Comparison of ENCODE assay signal across 8 mouse cellular contexts in genomic region chr5:31614339-31615025, GRCm38 (mm10). TPM values are rescaled to one million over a fixed set of nuclear protein-coding genes. Genes with fewer than 3 reads are reported as not detected.
A peak's percentile ranks its signal among the peaks of the same experiment; 100 is the strongest.
DNase-seq lines count a peak whose midpoint lies in the region; ATAC-seq and TF ChIP-seq lines count a peak whose summit lies in the region.

No protein-coding gene starts in this region.

- H3K4me3 ChIP-seq in heart, postnatal 0 days (ENCODE audit: low read depth, low read length): peak overlapping the region; percentile 80
- peak overlapping the region; percentile 89 for H3K4me3 ChIP-seq in intestine, embryonic 15.5 days (replicated peaks)
- peak overlapping the region; percentile 84 for H3K4me3 ChIP-seq in midbrain, embryonic 13.5 days (replicated peaks)

- peak overlapping the region; percentile 93 for H3K27ac ChIP-seq in heart, postnatal 0 days (ENCODE audit: low read depth)
- H3K27ac ChIP-seq in intestine, embryonic 15.5 days: peak overlapping the region; percentile 94
- peak overlapping the region; percentile 88 for H3K27ac ChIP-seq in midbrain, embryonic 13.5 days

- H3K36me3 ChIP-seq in heart, postnatal 0 days (replicated peaks; ENCODE audit: control insufficient read depth, insufficient read depth, low read length): peaks cover 35% of the 10 kb centered on the region
- peaks cover 4% of the 10 kb centered on the region for H3K36me3 ChIP-seq in intestine, embryonic 15.5 days
- peaks cover 28% of the 10 kb centered on the region for H3K36me3 ChIP-seq in midbrain, embryonic 13.5 days

- no peak for TF ChIP-seq CTCF in heart, postnatal 0 days (IDR thresholded peaks at IDR 0.05; ENCODE audit: low read depth)

- ATAC-seq in heart, postnatal 0 days (ENCODE audit: insufficient read depth, low read depth): no peak
- no peak for ATAC-seq in intestine, embryonic 15.5 days
- no peak for ATAC-seq in midbrain, embryonic 13.5 days

- peak overlapping the region; percentile 60 for H3K4me2 ChIP-seq in heart, postnatal 0 days (ENCODE audit: low read depth, low read length)
- H3K4me2 ChIP-seq in intestine, embryonic 15.5 days (replicated peaks): peak overlapping the region; percentile 52
- peak overlapping the region; percentile 69 for H3K4me2 ChIP-seq in midbrain, embryonic 13.5 days (replicated peaks)

- H3K9ac ChIP-seq in heart, postnatal 0 days (replicated peaks; ENCODE audit: low read depth, low read length): peak overlapping the region; percentile 70
- H3K9ac ChIP-seq in intestine, embryonic 15.5 days: peak overlapping the region; percentile 82
- peak overlapping the region; percentile 78 for H3K9ac ChIP-seq in midbrain, embryonic 13.5 days (replicated peaks)

- no peaks in the 10 kb centered on the region for H3K27me3 ChIP-seq in heart, postnatal 0 days (ENCODE audit: control insufficient read depth, insufficient read depth, low read length)
- no peaks in the 10 kb centered on the region for H3K27me3 ChIP-seq in intestine, embryonic 15.5 days (replicated peaks)
- no peaks in the 10 kb centered on the region for H3K27me3 ChIP-seq in midbrain, embryonic 13.5 days

- no peak for DNase-seq in heart, postnatal 0 days (ENCODE audit: low spot score)
- no peak for DNase-seq in heart, adult 9 months (ENCODE audit: low spot score in 2 of 2)
- peak; percentile 13 for DNase-seq in c-Kit-positive CD71-positive TER-119-positive erythroid progenitor cells, embryonic 14.5 days (ENCODE audit: low spot score)
- no peak for DNase-seq in frontal cortex, postnatal 25 days (ENCODE audit: low spot score in 2 of 2)
- no peak for DNase-seq in frontal cortex, postnatal 10 days (ENCODE audit: low spot score in 2 of 2)
- no peak for DNase-seq in right cerebral cortex, adult 18-20 months

- peaks cover 12% of the 10 kb centered on the region for H3K4me1 ChIP-seq in heart, postnatal 0 days (ENCODE audit: control insufficient read depth, insufficient read depth)
- H3K4me1 ChIP-seq in intestine, embryonic 15.5 days (replicated peaks): peaks cover 12% of the 10 kb centered on the region
- peaks cover 17% of the 10 kb centered on the region for H3K4me1 ChIP-seq in midbrain, embryonic 13.5 days (replicated peaks)

- no peak for TF ChIP-seq EP300 in heart, postnatal 0 days (IDR thresholded peaks at IDR 0.05; ENCODE audit: low read depth)

- WGBS in heart, postnatal 0 days: 51% methylated on average over 6 of the region's 6 CpGs
- 53% methylated on average over 6 of the region's 6 CpGs for WGBS in intestine, embryonic 15.5 days
- 45% methylated on average over 6 of the region's 6 CpGs for WGBS in midbrain, embryonic 13.5 days

- H3K9me3 ChIP-seq in heart, postnatal 0 days (replicated peaks; ENCODE audit: control insufficient read depth, low read length): no peaks in the 10 kb centered on the region
- no peaks in the 10 kb centered on the region for H3K9me3 ChIP-seq in intestine, embryonic 15.5 days
- no peaks in the 10 kb centered on the region for H3K9me3 ChIP-seq in midbrain, embryonic 13.5 days

RNA-seq across cellular contexts. Expression of gene Mrpl33, which starts 17.7 kb away (rescaled TPM):
- 272 and 275 TPM in 2 replicates for total RNA-seq in heart, postnatal 0 days (2014; rRNA removed; ENCODE audit: low replicate concordance)
- 627 and 634 TPM in 2 replicates for polyA plus RNA-seq in heart, postnatal 0 days (2015; fragmentation: Nextera tagmentation; extraction: Ambion mirVana)
- 321 and 322 TPM in 2 replicates for polyA plus RNA-seq in intestine, embryonic 15.5 days (2015; fragmentation: Nextera tagmentation; extraction: Ambion mirVana)
- 188 and 192 TPM in 2 replicates for polyA plus RNA-seq in midbrain, embryonic 13.5 days (2015; fragmentation: Nextera tagmentation; extraction: Ambion mirVana)
